15 mouse cellular contexts compared by ENCODE assay signal in genomic region chr13:29752061-29752460, GRCm38 (mm10).
"Had no signal": no experiment of that assay in that cellular context is flagged by ENCODE, and none has a peak within 500 bp of the region (broad histone marks: within the 10 kb centered on the region; RNA-seq: fewer than 3 reads in every experiment).

No protein-coding gene starts in this region.

- H3K4me3 ChIP-seq: neural tube, embryonic 15.5 days; stomach, embryonic 15.5 days had no signal

- H3K4me2 ChIP-seq: neural tube, embryonic 15.5 days; stomach, embryonic 15.5 days had no signal

- H3K36me3 ChIP-seq: neural tube, embryonic 15.5 days; stomach, embryonic 15.5 days had no signal

- H3K27me3 ChIP-seq: neural tube, embryonic 15.5 days; stomach, embryonic 15.5 days had no signal

- H3K4me1 ChIP-seq: neural tube, embryonic 15.5 days; stomach, embryonic 15.5 days had no signal

- H3K9ac ChIP-seq: neural tube, embryonic 15.5 days; stomach, embryonic 15.5 days had no signal

- DNase-seq: retina, postnatal 1 day; right cerebral cortex, adult 18-20 months; right cerebral cortex, postnatal 14 days; right cerebral cortex, postnatal 25 days; right cerebral cortex, postnatal 4 days; spleen, adult 18-20 months; thymus, adult 18-20 months; thymus, adult 2 months; thymus, postnatal 14 days; thymus, postnatal 25 days; thymus, postnatal 36 days; thymus, postnatal 4 days had no signal

- H3K27ac ChIP-seq: neural tube, embryonic 15.5 days; stomach, embryonic 15.5 days; stomach, postnatal 0 days had no signal

- H3K9me3 ChIP-seq: neural tube, embryonic 15.5 days; stomach, embryonic 15.5 days had no signal
